Mouse (Mus musculus) ovary, adult 18-20 months (tissue): ENCODE data around the gene Tom1.
A peak's percentile ranks its signal among the peaks of the same experiment; 100 is the strongest.

Experiments
- DNase-seq: peaks from one replicate; pipeline ENCODE4 v3.0.0; 2022; ENCODE audit warnings: low spot score, mixed read lengths

Tom1 gene

GRCm38 (mm10) chr8:75033511-75034243, at the start of gene Tom1:
TSS of gene Tom1 (plus strand) at chr8:75033705.
- peak; percentile 94 for DNase-seq

GRCm38 (mm10) chr8:74987436-74987835, 46.1 kb upstream of the Tom1 start:
- DNase-seq: no peak

GRCm38 (mm10) chr8:74990021-74990420, 43.5 kb upstream of the Tom1 start:
- DNase-seq: peak; percentile 27

GRCm38 (mm10) chr8:74993081-74993474, 40.4 kb upstream of the Tom1 start, which contains the start of gene Hmgxb4:
TSS of gene Hmgxb4 (plus strand) at chr8:74993356.
- no peak for DNase-seq

GRCm38 (mm10) chr8:74993475-74994451, 39.7 kb upstream of the Tom1 start:
- peak; percentile 71 for DNase-seq

GRCm38 (mm10) chr8:74994540-74994939, 39.0 kb upstream of the Tom1 start:
- no peak for DNase-seq

- no peak for DNase-seq
These were observed 33.1 kb upstream of the Tom1 start for GRCm38 (mm10) chr8:75000431-75000830.

- no peak for DNase-seq
These were observed 24.7 kb upstream of the Tom1 start for GRCm38 (mm10) chr8:75008826-75009225.

GRCm38 (mm10) chr8:75013557-75013956, 19.9 kb upstream of the Tom1 start:
- DNase-seq: no peak

- no peak for DNase-seq
These were observed 19.5 kb upstream of the Tom1 start for GRCm38 (mm10) chr8:75013964-75014363.

GRCm38 (mm10) chr8:75015981-75016380, 17.5 kb upstream of the Tom1 start:
- no peak for DNase-seq

GRCm38 (mm10) chr8:75016422-75016821, 17.1 kb upstream of the Tom1 start:
- DNase-seq: no peak

- DNase-seq: no peak
These were observed 15.1 kb upstream of the Tom1 start for GRCm38 (mm10) chr8:75018274-75018972.

GRCm38 (mm10) chr8:75023660-75024316, 9.7 kb upstream of the Tom1 start:
- DNase-seq: no peak

- DNase-seq: no peak
These were observed 7.7 kb upstream of the Tom1 start for GRCm38 (mm10) chr8:75025809-75026208.

GRCm38 (mm10) chr8:75030453-75031024, 3.0 kb upstream of the Tom1 start:
- DNase-seq: no peak

- no peak for DNase-seq
These were observed 544 bp upstream of the Tom1 start for GRCm38 (mm10) chr8:75032961-75033360.

- DNase-seq: no peak
These were observed 780 bp downstream of the Tom1 start for GRCm38 (mm10) chr8:75034285-75034684.

- no peak for DNase-seq
These were observed 2.1 kb downstream of the Tom1 start for GRCm38 (mm10) chr8:75035640-75036039.

GRCm38 (mm10) chr8:75038497-75038896, 5.0 kb downstream of the Tom1 start:
- no peak for DNase-seq

- DNase-seq: no peak
These were observed 6.2 kb downstream of the Tom1 start for GRCm38 (mm10) chr8:75039754-75040153.
